Mouse (Mus musculus) thymus, postnatal 10 days (tissue): ENCODE data around the gene Slc17a3.
A peak's percentile ranks its signal among the peaks of the same experiment; 100 is the strongest.

Experiments used
- DNase-seq, 2 experiments: peaks; one replicate each; pipeline ENCODE4 v3.0.0; 2021; ENCODE audit warnings: low spot score in 2 of 2

Gene Slc17a3

GRCm38 (mm10) chr13:23839308-23839707 lies at the start of gene Slc17a3:
Gene Slc17a3, plus strand, starts transcription at chr13:23839434.
- DNase-seq: no peak

GRCm38 (mm10) chr13:23792520-23792919 lies 46.7 kb upstream of the Slc17a3 start:
- peak in 1 of 2 experiments; percentile 63 for DNase-seq

DNA sequence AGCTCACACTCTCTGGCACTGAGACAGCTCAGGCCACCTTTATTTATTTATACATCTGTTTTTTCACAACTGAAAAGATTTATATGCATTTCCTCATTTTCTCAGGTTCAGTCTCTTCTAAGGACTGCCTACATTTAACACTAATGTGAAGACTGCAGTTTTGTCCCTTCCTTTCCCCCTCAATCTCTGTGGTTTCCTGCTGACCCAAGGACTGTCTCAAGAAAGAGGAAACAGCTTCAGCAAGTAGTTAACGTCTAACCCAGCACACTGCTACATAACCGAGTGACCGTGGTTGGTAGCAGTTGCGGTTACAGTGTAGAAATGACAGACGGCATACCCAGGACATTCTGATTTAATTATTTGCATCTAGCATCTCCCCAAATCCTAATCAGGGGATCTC lies 39.8 kb upstream of the Slc17a3 start:
- no peak for DNase-seq

GRCm38 (mm10) chr13:23804532-23804931 lies 34.7 kb upstream of the Slc17a3 start:
- no peak for DNase-seq

GRCm38 (mm10) chr13:23806422-23807052 lies 32.7 kb upstream of the Slc17a3 start, which contains the start of gene Slc17a2:
Gene Slc17a2, plus strand, starts transcription at chr13:23806993.
- no peak for DNase-seq

DNA sequence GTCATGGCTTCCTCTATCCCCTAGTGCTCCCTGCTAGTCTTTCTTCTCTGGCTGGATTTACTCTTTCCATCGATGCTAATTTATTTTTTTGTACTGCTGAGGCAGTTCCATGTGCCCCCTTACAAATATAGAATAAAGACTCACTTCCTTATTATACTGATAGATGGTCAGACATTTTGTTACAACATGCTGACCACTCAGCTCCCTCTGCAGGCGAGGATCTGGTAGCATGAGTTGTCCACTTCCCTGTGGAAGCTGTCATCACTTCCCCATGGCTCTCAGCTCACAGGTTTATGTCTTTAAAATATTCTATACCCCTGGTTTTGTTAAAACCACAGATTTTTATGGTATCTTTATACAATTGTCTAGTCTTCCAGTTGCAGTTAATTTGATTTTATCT lies 23.1 kb upstream of the Slc17a3 start:
- DNase-seq: no peak

GRCm38 (mm10) chr13:23820179-23820940 lies 18.9 kb upstream of the Slc17a3 start:
- DNase-seq: no peak

GRCm38 (mm10) chr13:23822213-23822612 lies 17.0 kb upstream of the Slc17a3 start:
- no peak for DNase-seq

- no peak for DNase-seq
Observed at GRCm38 (mm10) chr13:23826606-23827005, 12.6 kb upstream of the Slc17a3 start.

GRCm38 (mm10) chr13:23833053-23833452 lies 6.2 kb upstream of the Slc17a3 start:
- peak in 1 of 2 experiments; percentile 21 for DNase-seq

DNA sequence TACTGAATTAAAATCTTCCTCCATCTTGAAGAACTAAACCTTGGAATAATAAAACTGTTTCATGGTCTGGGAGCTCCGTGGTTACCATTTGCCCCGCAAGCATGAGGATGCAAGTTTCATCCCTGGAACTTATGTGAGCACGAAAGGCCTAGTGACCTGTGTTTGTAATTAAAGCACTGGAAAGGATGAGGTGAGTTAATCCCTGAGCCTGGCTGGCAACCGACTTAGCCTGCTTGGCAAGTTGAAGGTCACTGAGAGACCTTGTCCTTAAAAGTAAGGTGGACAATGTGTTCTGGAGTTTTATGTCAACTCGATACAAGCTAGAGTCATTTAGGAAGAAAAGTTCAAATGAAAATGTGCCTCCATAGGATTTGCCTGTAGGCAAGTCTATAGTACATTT lies 4.4 kb upstream of the Slc17a3 start:
- DNase-seq: no peak

DNA sequence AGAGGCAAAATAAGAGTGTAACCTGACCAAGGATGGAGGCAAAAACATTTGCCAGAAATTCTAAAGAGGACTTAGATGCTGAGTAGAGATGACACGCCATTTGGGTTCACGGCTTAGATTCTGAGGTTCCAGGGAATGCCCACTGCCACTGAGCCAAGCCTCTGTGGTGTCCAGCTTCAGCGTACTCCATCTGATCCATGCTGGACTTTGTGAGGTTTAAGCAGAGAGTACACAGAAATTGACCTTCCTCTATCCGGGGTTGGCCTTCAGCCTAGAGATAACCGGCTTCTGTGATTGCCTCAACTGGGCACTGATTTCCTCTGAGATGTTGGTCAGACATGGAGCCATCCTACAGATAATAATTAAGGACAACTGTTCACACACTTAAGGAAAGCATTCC lies 2.6 kb upstream of the Slc17a3 start:
- no peak for DNase-seq

DNA sequence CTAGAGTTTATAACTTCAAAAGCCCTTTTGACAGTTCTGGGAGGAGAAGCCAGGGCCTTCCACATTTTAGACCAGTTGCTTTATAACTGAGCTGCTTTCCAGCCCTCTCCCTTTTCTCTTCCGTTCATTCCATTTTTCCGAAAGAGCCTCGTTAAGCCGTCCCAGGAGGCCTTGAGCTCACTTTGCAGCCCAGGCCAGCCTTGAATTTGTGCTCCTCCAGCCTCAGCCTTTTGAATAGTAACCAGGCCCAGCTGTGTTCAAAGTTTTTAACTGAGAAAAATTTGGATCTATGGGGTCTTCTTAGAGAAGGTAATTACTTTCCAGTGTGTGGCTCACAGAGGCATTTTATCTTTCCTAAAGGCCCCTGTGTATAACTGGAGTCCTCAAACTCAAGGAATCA lies 6.6 kb downstream of the Slc17a3 start:
- DNase-seq: no peak

- no peak for DNase-seq
Observed at GRCm38 (mm10) chr13:23849299-23849698, 10.1 kb downstream of the Slc17a3 start.

DNA sequence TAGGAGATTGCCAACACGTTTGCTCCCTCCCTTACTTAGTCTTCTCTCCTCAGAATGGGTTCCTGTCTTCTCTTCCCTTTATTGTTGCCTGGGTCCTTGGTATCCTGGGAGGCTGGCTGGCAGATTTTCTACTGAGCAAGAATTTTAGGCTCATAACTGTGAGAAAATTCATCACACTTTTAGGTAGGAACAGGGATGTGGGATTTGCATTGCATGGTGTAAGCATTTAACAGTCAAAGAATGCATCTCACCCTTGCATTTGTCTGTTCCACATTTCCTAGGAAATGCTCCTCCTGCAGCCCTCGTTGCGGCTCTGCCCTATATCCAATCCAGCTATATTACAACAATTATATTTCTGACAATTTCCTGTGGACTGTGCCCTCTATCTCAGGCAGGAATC lies 17.2 kb downstream of the Slc17a3 start:
- no peak for DNase-seq

DNA sequence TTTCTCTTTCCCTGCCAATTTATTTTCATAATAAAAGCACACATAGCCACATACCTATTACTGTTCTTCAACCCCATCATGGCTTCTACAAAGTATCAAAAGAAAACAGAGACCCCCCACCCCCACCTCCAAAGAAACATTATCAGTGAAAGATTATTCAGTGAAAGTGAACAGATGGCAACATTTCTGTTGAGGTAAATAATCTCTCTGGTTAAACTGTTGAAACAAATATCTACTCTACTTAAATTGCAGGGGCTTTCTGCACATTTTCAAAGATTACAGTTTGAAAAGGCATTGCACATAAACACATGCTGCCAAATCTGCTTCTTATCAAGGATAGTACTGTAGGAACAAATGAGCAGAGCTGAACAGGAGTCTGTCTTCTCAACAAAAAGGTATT lies 22.6 kb downstream of the Slc17a3 start:
- no peak for DNase-seq

DNA sequence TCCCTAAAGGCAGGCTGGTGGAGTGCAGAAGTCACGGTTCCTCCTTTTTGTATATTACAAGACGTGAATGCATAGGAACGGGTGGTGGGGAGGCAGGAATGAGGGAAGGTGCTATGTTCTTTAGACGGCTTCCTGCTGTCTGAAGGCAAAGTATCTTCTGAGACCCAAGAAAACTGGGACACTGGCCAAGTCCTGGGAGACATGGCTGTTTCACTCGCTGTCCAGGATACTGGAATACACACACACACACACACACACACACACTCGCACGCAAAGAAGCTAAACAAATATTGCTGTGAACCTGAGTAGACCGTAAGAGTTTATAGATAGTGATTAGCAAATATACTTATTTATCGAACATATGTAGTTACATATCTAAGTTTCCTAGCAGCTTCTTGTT lies 25.5 kb downstream of the Slc17a3 start:
- no peak for DNase-seq

- DNase-seq: no peak
Observed at GRCm38 (mm10) chr13:23866086-23866710, 27.0 kb downstream of the Slc17a3 start.

GRCm38 (mm10) chr13:23867000-23867399 lies 27.8 kb downstream of the Slc17a3 start:
- DNase-seq: no peak

- no peak for DNase-seq
Observed at GRCm38 (mm10) chr13:23867405-23867804, 28.2 kb downstream of the Slc17a3 start, which contains the start of gene Slc17a1. Gene Slc17a1, plus strand, starts transcription at chr13:23867750.

DNA sequence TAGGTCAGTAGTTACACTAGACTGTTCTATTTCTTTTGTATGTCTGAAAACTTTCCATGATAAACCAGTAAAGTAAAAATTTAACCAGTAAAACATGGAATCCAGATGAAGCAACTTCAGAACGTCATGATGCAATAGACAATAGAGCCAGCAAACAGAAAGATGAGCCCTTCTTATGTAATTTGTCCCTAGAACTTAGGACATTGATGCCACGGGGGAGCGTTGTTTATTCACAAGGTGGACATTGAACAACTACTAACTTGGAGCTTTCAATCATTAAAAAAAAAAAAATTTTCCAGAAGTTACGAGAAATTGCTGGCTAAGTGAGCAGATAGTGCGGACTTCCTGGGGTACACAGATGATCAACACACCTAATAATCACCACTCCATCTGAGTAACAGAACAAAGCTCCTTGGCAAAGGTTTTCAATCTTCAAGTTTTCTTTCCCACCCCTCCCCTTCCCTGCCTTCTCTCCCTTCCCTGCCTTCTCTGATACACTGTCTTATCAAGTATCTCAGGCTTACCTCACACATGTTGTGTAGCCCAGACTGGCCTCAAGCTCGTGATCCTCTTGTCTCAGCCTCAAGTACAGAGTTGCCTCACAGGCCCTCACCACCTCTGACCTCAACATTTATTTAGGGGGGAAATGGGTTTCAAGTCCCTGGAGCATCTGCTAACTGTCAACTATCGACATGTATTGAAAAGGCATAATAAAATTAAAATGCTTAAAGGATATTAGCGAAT lies 29.7 kb downstream of the Slc17a3 start:
- no peak for DNase-seq

- no peak for DNase-seq
Observed at GRCm38 (mm10) chr13:23869996-23870395, 30.8 kb downstream of the Slc17a3 start.
